ENCODE assay signal across 24 mouse cellular contexts in the genomic region with DNA sequence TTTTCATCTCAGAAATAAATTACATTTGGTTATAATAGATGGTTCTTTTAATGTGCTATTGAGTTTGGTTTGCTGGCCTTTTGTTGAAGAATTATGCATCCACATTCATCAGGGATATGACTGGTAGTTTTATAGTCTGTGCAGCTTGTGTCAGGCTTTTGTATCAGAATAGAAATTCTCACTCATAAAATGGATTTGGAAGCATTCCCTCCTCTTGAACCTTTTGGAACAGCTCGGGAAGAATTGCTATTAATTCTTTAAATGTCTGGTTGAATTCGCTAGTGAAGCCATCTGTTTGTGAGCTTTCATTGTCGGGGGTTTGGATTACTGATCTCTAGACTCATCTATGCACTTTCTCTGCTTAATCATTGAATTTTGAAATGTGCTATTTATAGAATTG.
DNase-seq lines count a peak whose midpoint lies in the region; ATAC-seq and TF ChIP-seq lines count a peak whose summit lies in the region.
"Had no signal": no experiment of that assay in that cellular context is flagged by ENCODE, and none has a peak within 500 bp of the region (broad histone marks: within the 10 kb centered on the region; RNA-seq: fewer than 3 reads in every experiment).

No protein-coding gene starts in this region.

- no peak overlapping the region for H3K27ac ChIP-seq in forebrain, embryonic 14.5 days (ENCODE audit: low read depth, low read length)
- no peak overlapping the region for H3K27ac ChIP-seq in forebrain, embryonic 11.5 days (ENCODE audit: low read depth, low read length)
- no peak overlapping the region for H3K27ac ChIP-seq in kidney, postnatal 0 days
- H3K27ac ChIP-seq: embryonic facial prominence, embryonic 13.5 days; embryonic facial prominence, embryonic 15.5 days; forebrain, embryonic 10.5 days; forebrain, embryonic 13.5 days had no signal

- DNase-seq in forebrain, embryonic 14.5 days (ENCODE audit: low spot score), result peak; percentile 11
- DNase-seq in forebrain, embryonic 11.5 days (ENCODE audit: low spot score), result no peak
- DNase-seq in kidney, postnatal 0 days (ENCODE audit: low spot score), result peak; percentile 61
- DNase-seq in kidney, adult 8-10 months, result no peak
- DNase-seq in layer of hippocampus, adult 9-11 months, result peak; percentile 39
- no peak for DNase-seq in layer of hippocampus, postnatal 36 days
- DNase-seq in brain, adult 2 months (ENCODE audit: low read depth, low spot score), result peak; percentile 36
- DNase-seq: adrenal gland, adult 8-10 months; B cell, adult 2 months; cerebellum, adult 11 months; cerebellum, adult 18-20 months; cerebellum, adult 8-10 months; cerebellum, adult 9-11 months; embryo, embryonic 11 days had no signal

- no peaks in the 10 kb centered on the region for H3K36me3 ChIP-seq in forebrain, embryonic 14.5 days (ENCODE audit: control insufficient read depth, insufficient read depth, low read length)
- H3K36me3 ChIP-seq in forebrain, embryonic 11.5 days (ENCODE audit: control insufficient read depth, insufficient read depth, low read length), result no peaks in the 10 kb centered on the region
- no peaks in the 10 kb centered on the region for H3K36me3 ChIP-seq in kidney, postnatal 0 days (ENCODE audit: insufficient read depth, low read length)
- H3K36me3 ChIP-seq: embryonic facial prominence, embryonic 13.5 days; embryonic facial prominence, embryonic 15.5 days; forebrain, embryonic 10.5 days; G1E had no signal

- H3K9ac ChIP-seq in forebrain, embryonic 14.5 days (ENCODE audit: low read length), result no peak overlapping the region
- H3K9ac ChIP-seq in forebrain, embryonic 11.5 days (ENCODE audit: low read length), result no peak overlapping the region
- H3K9ac ChIP-seq in kidney, postnatal 0 days (ENCODE audit: low read depth, low read length), result no peak overlapping the region
- H3K9ac ChIP-seq: embryonic facial prominence, embryonic 13.5 days; embryonic facial prominence, embryonic 15.5 days; forebrain, embryonic 13.5 days had no signal

- no peaks in the 10 kb centered on the region for H3K9me3 ChIP-seq in forebrain, embryonic 14.5 days (replicated peaks; ENCODE audit: control insufficient read depth, low read length)
- H3K9me3 ChIP-seq in forebrain, embryonic 11.5 days (ENCODE audit: control insufficient read depth, low read length), result no peaks in the 10 kb centered on the region
- no peaks in the 10 kb centered on the region for H3K9me3 ChIP-seq in kidney, postnatal 0 days (replicated peaks; ENCODE audit: low read length)
- H3K9me3 ChIP-seq: embryonic facial prominence, embryonic 13.5 days; embryonic facial prominence, embryonic 15.5 days; forebrain, embryonic 10.5 days; forebrain, embryonic 13.5 days had no signal

- H3K27me3 ChIP-seq in forebrain, embryonic 14.5 days (replicated peaks; ENCODE audit: control insufficient read depth, insufficient read depth, low read length), result no peaks in the 10 kb centered on the region
- no peaks in the 10 kb centered on the region for H3K27me3 ChIP-seq in forebrain, embryonic 11.5 days (ENCODE audit: control insufficient read depth, insufficient read depth, low read length)
- H3K27me3 ChIP-seq in kidney, postnatal 0 days (ENCODE audit: insufficient read depth, low read length), result no peaks in the 10 kb centered on the region
- H3K27me3 ChIP-seq: CH12.LX; embryonic facial prominence, embryonic 13.5 days; embryonic facial prominence, embryonic 15.5 days; forebrain, embryonic 13.5 days had no signal

- no peak overlapping the region for H3K4me3 ChIP-seq in forebrain, embryonic 14.5 days (ENCODE audit: low read depth, low read length)
- H3K4me3 ChIP-seq in forebrain, embryonic 11.5 days (ENCODE audit: low read depth, low read length), result no peak overlapping the region
- H3K4me3 ChIP-seq in kidney, postnatal 0 days (replicated peaks; ENCODE audit: low read depth, low read length), result no peak overlapping the region
- H3K4me3 ChIP-seq: embryonic facial prominence, embryonic 13.5 days; embryonic facial prominence, embryonic 15.5 days; erythroblast, embryonic 14.5 days; forebrain, embryonic 10.5 days; forebrain, embryonic 13.5 days had no signal

- no peak for ATAC-seq in forebrain, embryonic 14.5 days
- no peak for ATAC-seq in forebrain, embryonic 11.5 days (replicated peaks; ENCODE audit: low FRiP score)
- no peak for ATAC-seq in kidney, postnatal 0 days (replicated peaks; ENCODE audit: low FRiP score, low read depth)
- ATAC-seq: activated CD4-positive, CD25-positive, alpha-beta regulatory T cell, adult 4 months; CD4-positive, CD25-positive, alpha-beta regulatory T cell, adult 4 months; forebrain, embryonic 13.5 days; Patski had no signal

- no peak for TF ChIP-seq CTCF in kidney, postnatal 0 days (IDR thresholded peaks at IDR 0.05; ENCODE audit: low read depth)

- no peak overlapping the region for H3K4me2 ChIP-seq in forebrain, embryonic 14.5 days (ENCODE audit: low read length)
- no peak overlapping the region for H3K4me2 ChIP-seq in forebrain, embryonic 11.5 days (ENCODE audit: low read depth, low read length, severe bottlenecking)
- no peak overlapping the region for H3K4me2 ChIP-seq in kidney, postnatal 0 days (ENCODE audit: low read length)
- H3K4me2 ChIP-seq: embryonic facial prominence, embryonic 13.5 days; embryonic facial prominence, embryonic 15.5 days; forebrain, embryonic 13.5 days had no signal

- WGBS in forebrain, embryonic 14.5 days, result 76% methylated on average over 3 of the region's 3 CpGs
- 81% methylated on average over 3 of the region's 3 CpGs for WGBS in forebrain, embryonic 11.5 days
- 55% methylated on average over 3 of the region's 3 CpGs for WGBS in kidney, postnatal 0 days

- no peaks in the 10 kb centered on the region for H3K4me1 ChIP-seq in forebrain, embryonic 14.5 days (ENCODE audit: control insufficient read depth, insufficient read depth, low read length)
- H3K4me1 ChIP-seq in forebrain, embryonic 11.5 days (replicated peaks; ENCODE audit: control insufficient read depth, insufficient read depth, low read length), result no peaks in the 10 kb centered on the region
- no peaks in the 10 kb centered on the region for H3K4me1 ChIP-seq in kidney, postnatal 0 days (replicated peaks; ENCODE audit: insufficient read depth, low read length)
- H3K4me1 ChIP-seq: embryonic facial prominence, embryonic 13.5 days; embryonic facial prominence, embryonic 15.5 days; forebrain, embryonic 10.5 days; forebrain, embryonic 13.5 days had no signal

Comparison
In these comparisons a context has a peak if more than half of its experiments do, and no peak if none do; other contexts are left out.
1. DNase-seq: peak in forebrain, embryonic 14.5 days (single experiment), kidney, postnatal 0 days (single experiment), layer of hippocampus, adult 9-11 months (single experiment) and brain, adult 2 months (single experiment); none in forebrain, embryonic 11.5 days (single experiment), kidney, adult 8-10 months (0 of 2) and layer of hippocampus, postnatal 36 days (0 of 2).